Mouse (Mus musculus) stomach, postnatal 0 days (tissue): ENCODE measurements at regions not wholly inside any gene's neighbourhood (a gene's known extent, or its start where the extent isn't known, plus 50 kb on each side); places are given as distances from the start of the nearest gene placed in this dataset.

ENCODE experiments used
- ATAC-seq: fragments of 200-750 bp; cut with Nextera tagmentation; 2 replicates; pipeline ENCODE4 v1.8.0; 2017; ENCODE audit not compliant: low FRiP score, low TSS enrichment
- DNase-seq: peaks from one replicate; pipeline ENCODE4 v3.0.0-alpha.2; 2016; ENCODE audit warnings: low spot score
- H3K27ac ChIP-seq: fragments of 300-500 bp; sonication (generic); replicated peaks from 2 replicates; pipeline ENCODE4 v1.5.1; 2014; ENCODE audit warnings: mild to moderate bottlenecking, control low read depth
- H3K27me3 ChIP-seq: fragments of 300-500 bp; sonication (generic); 2 replicates; pipeline ENCODE4 v1.6.1; 2014; ENCODE audit warnings: low read length; ENCODE audit not compliant: control insufficient read depth, insufficient read depth
- H3K36me3 ChIP-seq: fragments of 300-500 bp; sonication (generic); 2 replicates; pipeline ENCODE4 v1.6.1; 2014; ENCODE audit warnings: low read length, mixed read lengths; ENCODE audit not compliant: control insufficient read depth, insufficient read depth
- H3K4me1 ChIP-seq: fragments of 300-500 bp; sonication (generic); replicated peaks from 2 replicates; pipeline ENCODE4 v1.6.1; 2014; ENCODE audit warnings: antibody characterized with exemption; ENCODE audit not compliant: control insufficient read depth, insufficient read depth
- H3K4me2 ChIP-seq: fragments of 300-500 bp; sonication (generic); replicated peaks from 2 replicates; pipeline ENCODE4 v1.6.1; 2014; ENCODE audit warnings: low read depth, mild to moderate bottlenecking, control low read depth, moderate library complexity
- H3K4me3 ChIP-seq: fragments of 300-500 bp; sonication (generic); 2 replicates; pipeline ENCODE4 v1.5.1; 2014; ENCODE audit warnings: low read depth, low read length, control low read depth
- H3K9ac ChIP-seq: fragments of 300-500 bp; sonication (generic); 2 replicates; pipeline ENCODE4 v1.6.1; 2014; ENCODE audit warnings: mild to moderate bottlenecking, low read length, control low read depth, mixed read lengths
- H3K9me3 ChIP-seq: fragments of 300-500 bp; sonication (generic); 2 replicates; pipeline ENCODE4 v1.6.1; 2016; ENCODE audit warnings: low read length; ENCODE audit not compliant: control insufficient read depth
- CTCF ChIP-seq: IDR thresholded peaks from 2 replicates; pipeline ENCODE4 v1.5.1; 2016; ENCODE audit warnings: antibody characterized with exemption, low read depth, mild to moderate bottlenecking, moderate library complexity
- EP300 ChIP-seq: optimal IDR thresholded peaks from 2 replicates; pipeline ENCODE3; 2016; ENCODE audit warnings: antibody characterized with exemption
- WGBS: fragments of 180-500 bp; shearing (Covaris S2); extraction: QIAGEN DNeasy Blood & Tissue Kit; methylation state at CpG from one replicate; pipeline ENCODE4 v1.1.7; 2014; 5-methylcytosine and 5-hydroxymethylcytosine counted together

DNA sequence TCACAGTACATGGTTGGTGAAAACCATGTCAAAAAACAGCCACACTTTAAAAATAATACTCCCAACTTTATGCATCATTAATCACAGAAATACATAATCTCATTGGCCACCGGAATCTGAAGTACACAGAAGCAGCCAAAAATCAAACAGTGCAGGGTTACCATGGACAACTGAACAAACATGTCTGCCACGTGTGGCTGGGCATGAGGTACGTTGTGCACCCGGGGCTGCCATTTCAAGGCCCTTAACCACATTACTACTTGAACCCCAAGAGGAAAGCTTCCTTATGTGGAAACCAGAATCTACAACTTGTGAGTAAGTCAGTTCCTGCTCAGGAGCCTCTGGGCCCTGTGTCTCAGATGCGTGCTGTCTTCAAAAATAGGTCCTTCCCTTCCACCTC is 289.9 kb downstream of the Fam49a start:
- no peak overlapping the region for H3K4me3 ChIP-seq
- TF ChIP-seq CTCF = no peak
- TF ChIP-seq EP300 = no peak
- H3K4me1 ChIP-seq = no peaks in the 10 kb centered on the region
- DNase-seq (no peak), ATAC-seq (no peak)
- no peak overlapping the region for H3K27ac ChIP-seq
- no peak overlapping the region for H3K4me2 ChIP-seq
- no peaks in the 10 kb centered on the region for H3K36me3 ChIP-seq
- WGBS = 55% methylated on average over 5 of the region's 5 CpGs
- H3K9me3 ChIP-seq = no peaks in the 10 kb centered on the region
- H3K27me3 ChIP-seq = no peaks in the 10 kb centered on the region
- no peak overlapping the region for H3K9ac ChIP-seq

GRCm38 (mm10) chr12:12549649-12550048 is 287.7 kb downstream of the Fam49a start:
- Histone ChIP-seq H3K27me3 (no peaks in the 10 kb centered on the region), H3K4me1 (no peaks in the 10 kb centered on the region), H3K9ac (no peak overlapping the region), H3K4me3 (no peak overlapping the region), H3K9me3 (no peaks in the 10 kb centered on the region), H3K36me3 (no peaks in the 10 kb centered on the region), H3K27ac (no peak overlapping the region), H3K4me2 (no peak overlapping the region)
- 88% methylated on average over 3 of the region's 3 CpGs for WGBS
- TF ChIP-seq EP300 (no peak), CTCF (no peak)
- ATAC-seq (no peak), DNase-seq (no peak)

- H3K4me1 ChIP-seq = no peaks in the 10 kb centered on the region
- H3K4me3 ChIP-seq = no peak overlapping the region
- TF ChIP-seq CTCF (no peak), EP300 (no peak)
- DNase-seq = no peak
- no peak overlapping the region for H3K4me2 ChIP-seq
- no peak overlapping the region for H3K27ac ChIP-seq
- ATAC-seq = no peak
- WGBS = 33% methylated on average over 2 of the region's 2 CpGs
- H3K9me3 ChIP-seq = no peaks in the 10 kb centered on the region
- H3K36me3 ChIP-seq = no peaks in the 10 kb centered on the region
- no peak overlapping the region for H3K9ac ChIP-seq
- no peaks in the 10 kb centered on the region for H3K27me3 ChIP-seq
Measured at GRCm38 (mm10) chr12:12548688-12549087, 286.7 kb downstream of the Fam49a start.

DNA sequence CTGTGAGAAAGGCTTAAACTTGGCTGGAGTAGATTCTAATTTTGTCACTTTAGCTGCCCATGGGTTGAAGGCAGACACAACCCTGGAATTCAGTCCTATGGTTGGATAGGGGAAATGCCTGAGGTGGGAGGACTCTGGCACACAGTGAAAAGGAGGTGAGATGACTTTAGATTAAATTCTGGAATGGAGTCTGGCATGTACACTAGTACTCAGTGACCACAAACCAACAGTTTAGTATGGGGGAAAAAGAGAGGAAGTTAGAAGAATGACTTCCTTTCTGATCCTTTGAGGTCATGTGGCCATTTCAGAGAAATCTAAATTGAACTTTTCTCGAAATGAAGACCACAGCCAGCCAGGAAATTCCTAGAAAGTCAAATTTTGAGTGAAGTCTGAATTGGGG is 285.5 kb downstream of the Fam49a start:
- no peak for DNase-seq
- H3K9ac ChIP-seq = no peak overlapping the region
- WGBS = 76% methylated on average over 1 of the region's 1 CpGs
- no peak for TF ChIP-seq EP300
- no peak for TF ChIP-seq CTCF
- no peaks in the 10 kb centered on the region for H3K4me1 ChIP-seq
- H3K4me2 ChIP-seq = no peak overlapping the region
- no peak overlapping the region for H3K4me3 ChIP-seq
- no peak for ATAC-seq
- H3K9me3 ChIP-seq = no peaks in the 10 kb centered on the region
- H3K27ac ChIP-seq = no peak overlapping the region
- H3K36me3 ChIP-seq = no peaks in the 10 kb centered on the region
- H3K27me3 ChIP-seq = no peaks in the 10 kb centered on the region

- no peaks in the 10 kb centered on the region for H3K27me3 ChIP-seq
- H3K4me1 ChIP-seq = no peaks in the 10 kb centered on the region
- no peaks in the 10 kb centered on the region for H3K36me3 ChIP-seq
- H3K4me2 ChIP-seq = no peak overlapping the region
- H3K9ac ChIP-seq = no peak overlapping the region
- DNase-seq = no peak
- no peak for ATAC-seq
- H3K27ac ChIP-seq = no peak overlapping the region
- H3K4me3 ChIP-seq = no peak overlapping the region
- no peaks in the 10 kb centered on the region for H3K9me3 ChIP-seq
- TF ChIP-seq EP300 = no peak
- TF ChIP-seq CTCF = no peak
- WGBS = 83% methylated on average over 5 of the region's 5 CpGs
Measured at GRCm38 (mm10) chr12:12546372-12547031, 284.6 kb downstream of the Fam49a start.

DNA sequence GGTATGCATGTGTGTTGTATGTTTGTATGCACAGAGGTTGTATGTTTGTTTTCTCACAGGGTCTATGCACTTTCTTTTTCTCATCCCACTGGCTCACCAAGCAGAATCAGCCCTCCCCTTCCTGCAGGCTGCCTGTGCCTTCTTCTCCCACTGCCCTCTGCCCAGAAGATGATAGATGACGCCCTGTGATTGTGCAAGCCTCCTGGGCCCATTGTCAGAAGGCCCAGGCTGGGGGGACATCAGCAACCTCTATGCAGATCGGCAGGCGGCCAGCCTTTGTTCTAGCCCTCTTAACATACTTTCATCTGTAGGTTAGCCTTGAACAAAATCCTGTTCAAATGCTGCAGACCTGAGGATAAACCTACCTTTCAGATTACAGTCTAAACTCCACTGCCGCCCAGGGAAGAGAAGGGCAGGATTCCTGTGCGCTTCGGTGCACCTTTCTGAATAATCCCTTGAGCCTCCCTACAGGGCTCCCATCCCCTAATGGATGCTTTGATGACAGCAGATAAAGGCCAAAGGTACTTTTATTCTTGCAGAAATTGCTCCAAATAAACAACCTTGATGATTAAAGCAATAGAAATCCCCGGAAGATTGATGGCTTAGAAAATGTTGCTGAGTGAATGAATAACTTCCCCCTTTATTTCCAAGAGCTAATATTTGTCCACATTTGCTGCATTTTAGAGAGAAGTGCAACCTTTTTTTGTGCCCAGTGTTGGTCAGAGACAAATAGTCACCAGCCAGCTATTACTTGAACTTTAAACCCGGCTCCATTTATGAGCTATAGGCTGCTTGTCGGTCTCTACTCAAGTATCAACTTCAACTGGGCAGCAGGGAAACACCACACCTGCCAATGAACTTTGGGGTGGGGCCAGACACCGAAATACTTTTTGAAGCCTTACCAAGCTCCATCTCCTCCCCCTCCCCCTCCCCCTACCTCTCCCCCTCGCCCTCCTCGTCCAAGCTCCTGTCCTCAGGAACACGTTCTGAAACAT is 279.4 kb downstream of the Fam49a start:
- ATAC-seq = peak; percentile 89
- H3K4me2 ChIP-seq = no peak overlapping the region
- H3K27me3 ChIP-seq = no peaks in the 10 kb centered on the region
- H3K9me3 ChIP-seq = no peaks in the 10 kb centered on the region
- H3K27ac ChIP-seq = 0 out of 2 replicates have a peak overlapping the region, but pooled peaks have one; percentile 53
- H3K4me1 ChIP-seq = 0 out of 2 replicates have a peak, but pooled peaks cover 5% of the 10 kb centered on the region
- WGBS = 29% methylated on average over 13 of the region's 13 CpGs
- H3K4me3 ChIP-seq = no peak overlapping the region
- no peak overlapping the region for H3K9ac ChIP-seq
- peak; percentile 62 for DNase-seq
- H3K36me3 ChIP-seq = no peaks in the 10 kb centered on the region
- TF ChIP-seq CTCF (no peak), EP300 (no peak)
